Mouse (Mus musculus) adrenal gland, postnatal 10 days (tissue): ENCODE measurements around the gene Efcab5. TPM values are rescaled to one million over a fixed set of nuclear protein-coding genes. Genes with fewer than 3 reads are reported as not detected.
A peak's percentile ranks its signal among the peaks of the same experiment; 100 is the strongest.
"Not testable (repeated sequence)": the region's sequence is repeated elsewhere in the genome, so short reads cannot be mapped to it uniquely, and the experiment has no call there.

Experiments used
- DNase-seq: peaks from one replicate; pipeline ENCODE4 v3.0.0; 2021; ENCODE audit warnings: mixed read lengths
- total RNA-seq, 2 experiments: library from RNA; stranded (reverse); gene quantifications; 2 replicates each; pipeline ENCODE4 v1.2.3; 2021

The Efcab5 gene
- total RNA-seq, 2 experiments from 2014 or later, result 0.18 to 0.60 TPM

DNA sequence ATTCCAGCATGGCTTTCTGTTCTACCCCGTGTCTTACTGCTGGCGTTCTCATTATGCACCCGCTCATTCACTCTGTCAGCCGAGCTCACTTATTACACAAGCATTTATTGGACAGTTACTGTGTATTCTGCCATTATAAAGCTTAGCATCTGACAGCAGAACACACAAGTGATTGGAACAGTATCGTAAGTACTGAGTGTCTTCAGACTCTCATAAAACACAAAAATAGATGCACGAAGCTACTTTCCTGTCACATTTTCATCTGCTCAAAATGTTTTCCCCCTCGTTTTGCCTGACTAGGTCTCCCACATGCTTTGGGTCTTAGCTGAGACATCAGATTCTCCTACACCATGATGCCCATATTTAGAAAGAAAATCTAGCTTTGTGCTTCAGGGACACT lies 14.2 kb downstream of the Efcab5 start:
- no peak for DNase-seq

GRCm38 (mm10) chr11:77173731-77174130 lies 15.0 kb downstream of the Efcab5 start:
- no peak for DNase-seq

DNA sequence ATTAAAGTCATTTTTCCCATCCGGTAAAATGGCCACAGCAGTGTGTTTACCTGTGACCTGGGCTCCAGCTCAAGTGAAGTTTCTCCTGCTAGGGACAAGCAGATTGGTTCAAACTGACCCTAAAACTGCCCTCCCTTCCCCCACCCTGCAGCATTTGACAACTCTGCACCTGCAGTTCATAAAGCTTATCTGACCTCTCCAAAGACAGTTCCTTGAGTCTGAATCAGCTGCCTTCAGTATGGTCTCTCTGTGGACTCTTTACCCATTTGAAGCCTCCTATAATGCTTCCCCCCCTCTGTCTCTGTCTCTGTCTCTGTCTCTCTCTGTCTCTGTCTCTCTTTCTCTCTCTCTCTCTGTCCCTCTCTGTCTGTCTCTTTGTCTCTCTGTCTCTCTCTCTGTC lies 28.0 kb downstream of the Efcab5 start:
- no peak for DNase-seq

DNA sequence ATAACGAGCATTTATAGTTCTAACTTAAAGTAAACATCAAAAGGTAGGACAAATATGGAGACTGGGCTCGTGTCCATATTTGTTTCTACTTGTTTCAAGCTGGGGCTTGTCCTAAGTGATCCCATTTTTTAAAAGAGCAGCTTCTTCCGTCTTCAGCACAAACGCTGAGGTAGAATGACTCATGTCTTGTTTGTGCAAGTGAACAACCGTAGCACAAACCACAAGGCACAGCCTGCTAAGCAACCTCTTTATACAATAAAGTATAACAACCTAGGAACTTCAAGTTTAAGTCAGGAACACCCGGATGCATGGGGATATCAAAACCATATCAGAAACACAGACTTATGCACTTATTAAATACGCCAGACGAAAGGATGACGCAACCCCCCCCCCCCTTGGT lies 28.4 kb downstream of the Efcab5 start:
- DNase-seq, result no peak

DNA sequence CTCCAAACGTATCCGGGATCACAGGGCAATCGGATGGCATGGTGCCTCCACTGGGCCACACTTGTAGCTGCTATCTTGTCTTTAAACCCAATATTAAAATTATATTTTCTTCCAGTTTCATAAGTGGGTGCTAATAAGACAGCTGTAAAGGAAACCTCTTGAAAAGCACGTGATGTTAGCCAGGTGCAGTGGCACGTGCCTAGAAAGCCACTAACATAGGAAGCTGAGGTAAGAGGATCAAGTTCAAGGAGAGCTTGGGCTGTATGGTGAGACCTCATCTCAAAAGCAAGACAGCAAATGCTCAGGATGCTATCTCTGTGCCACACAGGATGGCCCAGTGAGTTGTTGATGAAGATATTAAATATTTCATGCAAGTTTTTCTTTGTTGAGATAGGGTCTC lies 34.6 kb downstream of the Efcab5 start:
- no peak for DNase-seq

- no peak for DNase-seq
Observed at GRCm38 (mm10) chr11:77150806-77151205, 38.0 kb downstream of the Efcab5 start.

DNA sequence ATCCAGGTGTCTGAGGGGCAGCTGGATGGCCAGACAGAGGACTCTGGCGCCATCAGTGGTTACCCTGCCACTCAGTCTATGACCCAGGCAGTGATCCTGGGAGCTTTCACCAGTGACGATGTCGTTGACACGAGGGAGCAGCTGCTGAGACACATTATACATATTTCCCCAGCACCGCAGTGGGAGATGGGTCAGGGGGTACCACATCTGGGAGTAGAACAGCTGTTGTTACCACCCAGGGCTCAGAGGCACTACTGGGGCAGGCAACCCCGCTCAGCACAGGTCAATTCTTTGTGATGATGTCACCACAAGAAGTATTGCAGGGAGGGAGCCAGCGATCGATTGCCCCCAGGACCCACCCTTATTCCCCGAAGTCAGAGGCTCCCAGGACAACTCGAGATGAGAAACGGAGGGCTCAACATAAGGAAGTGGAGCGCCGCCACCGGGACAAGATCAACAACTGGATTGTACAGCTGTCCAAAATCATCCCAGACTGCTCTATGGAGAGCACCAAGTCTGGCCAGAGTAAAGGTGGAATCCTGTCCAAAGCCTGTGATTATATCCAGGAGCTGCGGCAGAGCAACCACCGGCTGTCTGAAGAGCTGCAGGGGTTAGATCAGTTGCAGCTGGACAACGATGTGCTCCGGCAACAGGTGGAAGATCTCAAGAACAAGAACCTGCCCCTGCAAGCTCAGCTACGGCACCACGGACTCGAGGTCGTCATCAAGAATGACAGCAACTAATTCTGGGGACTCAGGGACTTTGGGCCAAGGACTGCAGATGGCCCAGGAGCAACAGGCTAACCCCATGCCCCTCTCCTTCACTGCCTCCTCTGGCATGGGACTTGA lies 38.8 kb downstream of the Efcab5 start:
- DNase-seq, result not testable (repeated sequence)

- no peak for DNase-seq
Observed at GRCm38 (mm10) chr11:77148774-77149173, 40.0 kb downstream of the Efcab5 start.

DNA sequence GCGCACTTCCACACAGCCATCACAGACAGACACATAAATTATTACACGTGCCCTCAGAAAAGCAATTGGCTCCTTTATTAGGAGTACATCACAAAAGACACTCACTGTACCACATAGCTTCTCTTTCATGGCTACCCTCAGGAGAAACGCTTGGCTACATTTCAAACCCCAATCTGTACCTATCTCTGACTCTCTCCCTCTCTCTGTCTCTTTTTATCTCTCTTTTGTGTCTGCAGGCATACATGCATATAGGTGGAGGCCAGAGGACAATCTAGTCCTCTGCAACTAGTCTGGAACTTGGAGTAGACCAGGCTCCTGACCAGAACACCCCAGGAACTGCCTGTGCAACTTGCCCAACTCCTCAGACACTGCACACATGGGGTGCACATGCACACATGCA lies 41.0 kb downstream of the Efcab5 start:
- DNase-seq, result no peak

DNA sequence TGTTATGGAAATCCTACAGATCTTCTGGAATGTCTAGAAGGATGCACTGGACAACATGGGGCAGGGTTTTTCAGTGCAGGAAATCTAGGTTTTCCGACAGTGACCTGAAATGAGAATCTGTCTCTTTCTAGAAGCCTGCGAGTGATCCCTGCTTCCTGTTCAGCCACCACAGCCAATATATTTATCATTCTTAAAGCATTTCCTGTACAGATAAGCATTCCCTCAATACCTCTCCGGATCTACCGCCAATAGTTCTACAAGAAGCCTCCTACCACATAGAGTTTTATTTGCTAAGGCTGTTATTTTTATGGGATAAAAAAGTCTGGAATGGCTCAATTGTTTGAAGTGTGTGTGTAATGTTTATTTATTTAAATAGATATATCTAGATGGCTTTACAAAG lies 43.3 kb downstream of the Efcab5 start:
- no peak for DNase-seq

- DNase-seq, result no peak
Observed at GRCm38 (mm10) chr11:77141938-77142337, 46.8 kb downstream of the Efcab5 start.

DNA sequence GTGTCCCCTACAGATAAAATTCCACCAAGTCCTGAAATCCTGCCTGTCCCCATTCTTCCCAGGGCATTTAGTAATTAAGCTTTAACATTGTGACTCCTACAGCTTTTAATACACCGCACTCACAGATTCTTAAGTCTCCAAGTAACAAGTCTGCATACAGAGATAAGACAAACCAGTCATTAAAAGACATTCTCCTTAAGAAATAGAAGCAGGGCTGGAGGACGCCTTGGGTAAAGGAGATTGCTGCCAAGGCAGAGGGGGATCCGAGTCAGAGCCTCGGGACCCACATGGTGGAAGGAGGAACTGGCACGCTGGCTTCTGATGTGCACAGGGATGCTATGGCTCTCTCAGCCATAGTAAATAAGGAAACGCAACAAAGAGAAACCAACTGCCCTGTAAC lies 48.8 kb downstream of the Efcab5 start:
- DNase-seq, result no peak

GRCm38 (mm10) chr11:77133450-77133849 lies 55.3 kb downstream of the Efcab5 start:
- DNase-seq, result no peak

- peak; percentile 40 for DNase-seq
Observed at GRCm38 (mm10) chr11:77132580-77132979, 56.2 kb downstream of the Efcab5 start.

DNA sequence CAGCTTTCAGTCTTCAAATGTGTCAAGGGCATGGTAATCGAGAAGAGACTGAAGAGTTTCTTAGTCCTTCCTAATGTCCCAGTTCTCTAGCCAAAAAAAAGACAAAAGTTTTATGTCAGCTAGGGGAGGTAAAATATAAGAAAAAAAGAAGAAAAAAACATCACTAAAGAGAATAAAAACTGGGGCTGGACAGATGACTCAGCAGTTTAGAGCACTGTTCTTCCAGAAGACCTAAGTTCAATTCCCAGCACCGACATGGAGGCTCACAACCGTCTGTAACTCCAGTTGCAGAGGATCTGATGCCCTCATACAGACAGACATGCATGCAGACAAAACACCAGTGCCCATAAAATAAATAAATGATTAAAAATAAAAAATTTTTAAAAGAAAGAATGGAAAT lies 60.2 kb downstream of the Efcab5 start:
- DNase-seq, result no peak

DNA sequence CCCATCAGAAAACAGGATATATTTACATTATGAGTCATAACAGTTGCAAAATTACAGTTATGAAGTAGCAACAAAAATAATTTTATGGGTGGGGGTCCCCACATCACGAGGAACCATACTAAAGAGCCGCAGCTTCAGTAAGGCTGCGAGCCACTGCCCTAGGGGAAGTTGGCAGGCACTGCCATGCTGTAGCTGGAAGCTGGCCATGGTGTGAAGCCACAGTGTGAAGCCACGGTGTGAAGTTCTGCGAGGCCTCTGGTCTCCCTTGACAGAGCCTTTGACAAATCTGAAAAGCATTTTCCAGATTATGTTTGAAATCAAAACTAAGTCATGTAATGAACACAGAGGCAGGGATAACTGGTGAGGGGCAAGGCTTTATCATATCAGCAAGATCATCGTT lies 77.6 kb downstream of the Efcab5 start:
- no peak for DNase-seq

- no peak for DNase-seq
Observed at GRCm38 (mm10) chr11:77108442-77108841, 80.3 kb downstream of the Efcab5 start.

DNA sequence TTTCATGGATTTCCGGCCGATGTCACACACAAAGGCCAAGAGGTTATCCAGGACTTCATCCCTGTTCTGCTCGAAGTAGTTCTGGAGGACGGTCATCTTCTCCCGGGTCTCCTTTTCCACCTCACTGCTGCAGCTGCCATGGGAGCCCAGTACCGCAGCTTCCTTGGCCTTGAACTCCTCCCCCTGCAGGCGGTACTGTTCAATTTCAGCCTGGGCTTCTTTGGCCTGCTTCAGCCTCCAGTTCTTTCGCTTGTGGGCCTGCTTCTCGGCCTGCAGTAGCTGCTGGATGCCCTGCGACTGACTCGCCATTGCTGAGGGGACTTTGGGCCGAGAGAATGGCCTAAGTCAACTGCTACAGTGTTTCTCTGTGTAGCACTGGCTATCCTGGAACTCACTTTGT lies 80.9 kb downstream of the Efcab5 start:
- not testable (repeated sequence) for DNase-seq

GRCm38 (mm10) chr11:77106961-77107360 lies 81.8 kb downstream of the Efcab5 start:
- DNase-seq, result no peak

DNA sequence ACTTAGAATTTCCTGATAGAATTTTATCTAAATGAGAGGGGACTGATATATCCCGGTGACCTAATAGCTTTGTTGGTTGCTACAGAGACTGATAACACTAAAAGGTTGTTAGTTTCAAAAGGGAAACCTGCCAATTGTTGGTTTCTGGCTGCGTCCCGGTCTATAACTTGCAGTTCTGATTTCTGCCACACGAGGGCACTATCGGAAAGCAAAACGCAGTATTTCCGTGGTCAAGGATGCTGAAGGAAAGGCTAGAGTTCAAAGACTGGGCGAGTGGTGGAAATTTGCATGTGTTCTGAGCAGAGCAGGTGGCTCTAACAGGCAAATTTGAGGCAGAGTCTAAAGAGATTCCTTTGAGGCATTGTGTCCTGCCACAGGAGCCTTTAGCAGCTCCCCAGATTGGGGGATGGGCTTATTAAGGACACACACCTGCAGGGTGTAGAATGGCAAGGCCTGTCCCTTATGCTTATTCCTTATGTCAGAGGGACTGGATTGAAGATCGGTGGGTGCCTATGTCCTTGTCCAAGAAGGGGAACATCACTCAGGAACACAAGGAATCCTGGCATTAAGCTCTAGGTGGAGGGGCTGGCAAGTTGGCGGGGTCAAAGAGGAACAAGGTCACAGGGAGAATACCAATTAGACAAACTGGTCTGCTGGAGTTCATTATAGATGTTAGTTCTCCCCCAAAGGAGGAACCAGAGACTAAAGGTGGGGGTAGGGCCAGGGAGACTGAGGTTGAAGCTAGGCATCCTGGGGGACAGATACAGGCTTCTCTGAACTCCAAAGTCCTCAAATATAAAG lies 88.4 kb downstream of the Efcab5 start:
- peak; percentile 92 for DNase-seq

- no peak for DNase-seq
Observed at GRCm38 (mm10) chr11:77098332-77098972, 90.3 kb downstream of the Efcab5 start.

DNA sequence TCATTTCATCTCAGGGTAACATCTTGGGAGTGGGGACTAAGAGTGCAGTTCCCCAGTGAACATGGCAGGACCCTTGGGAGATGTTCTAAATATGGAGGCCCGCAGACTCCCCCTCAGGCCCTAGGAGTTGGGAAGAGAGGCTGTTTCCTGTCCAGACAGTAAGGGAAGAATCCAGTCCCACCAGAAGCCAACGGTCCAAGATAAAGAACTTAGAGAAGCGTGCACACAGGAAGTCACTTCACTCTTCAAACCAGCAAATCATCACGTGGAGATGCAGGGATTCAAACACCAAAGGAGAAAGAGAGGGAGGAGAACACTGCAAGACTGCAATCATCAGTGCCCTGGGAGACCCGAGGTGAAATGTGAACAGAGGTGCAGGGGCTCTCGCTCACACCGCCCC lies 91.8 kb downstream of the Efcab5 start:
- DNase-seq, result no peak

DNA sequence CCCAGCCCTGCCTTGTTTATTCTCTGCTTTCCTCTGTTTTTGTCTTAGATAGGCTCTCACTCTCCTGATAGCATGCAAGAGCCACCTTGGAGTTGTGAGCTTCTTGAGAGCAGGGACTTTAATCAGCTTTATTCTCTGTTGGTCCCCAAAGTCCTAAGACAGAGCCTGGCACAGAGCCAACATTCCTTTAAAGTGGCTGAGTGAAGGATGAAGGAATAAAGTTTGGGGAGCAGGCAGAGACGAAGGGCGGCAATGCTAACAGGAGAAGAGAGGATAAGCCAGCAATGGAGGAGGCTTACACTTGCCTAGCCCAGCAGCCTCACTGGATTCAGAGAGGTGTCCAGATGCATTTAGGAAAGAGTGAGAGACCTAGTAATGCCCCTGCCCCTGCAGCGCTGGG lies 92.2 kb downstream of the Efcab5 start:
- no peak for DNase-seq
